Mouse (Mus musculus) gastrocnemius, adult 2 months (tissue): ENCODE data around the gene Tet1. TPM values are rescaled to one million over a fixed set of nuclear protein-coding genes. Genes with fewer than 3 reads are reported as not detected.

Source experiments
- DNase-seq: peaks from one replicate; pipeline ENCODE4 v3.0.0; 2022
- H3K27ac ChIP-seq: fragments of 200-600 bp; 2 replicates; pipeline ENCODE4 v1.8.1; 2022; ENCODE audit warnings: mild to moderate bottlenecking
- H3K4me3 ChIP-seq: fragments of 200-600 bp; 2 replicates; pipeline ENCODE4 v1.8.1; 2022; ENCODE audit warnings: mild to moderate bottlenecking, moderate library complexity
- CTCF ChIP-seq: fragments of 200-600 bp; IDR thresholded peaks from 2 replicates; pipeline ENCODE4 v1.8.1; 2022; ENCODE audit warnings: antibody characterized with exemption, mild to moderate bottlenecking, moderate library complexity
- intact Hi-C: fragments of 180-260 bp; cut with DNase I; formaldehyde crosslinking; loops from one replicate; pipeline ENCODE4 v1.15.1; 2025
- total RNA-seq, 2 experiments: library from RNA; stranded (reverse); gene quantifications; 2 replicates each; pipeline ENCODE4 v1.2.3; 2021

Gene Tet1
- total RNA-seq, 2 experiments from 2014 or later, result 2.1 to 2.7 TPM

DNA sequence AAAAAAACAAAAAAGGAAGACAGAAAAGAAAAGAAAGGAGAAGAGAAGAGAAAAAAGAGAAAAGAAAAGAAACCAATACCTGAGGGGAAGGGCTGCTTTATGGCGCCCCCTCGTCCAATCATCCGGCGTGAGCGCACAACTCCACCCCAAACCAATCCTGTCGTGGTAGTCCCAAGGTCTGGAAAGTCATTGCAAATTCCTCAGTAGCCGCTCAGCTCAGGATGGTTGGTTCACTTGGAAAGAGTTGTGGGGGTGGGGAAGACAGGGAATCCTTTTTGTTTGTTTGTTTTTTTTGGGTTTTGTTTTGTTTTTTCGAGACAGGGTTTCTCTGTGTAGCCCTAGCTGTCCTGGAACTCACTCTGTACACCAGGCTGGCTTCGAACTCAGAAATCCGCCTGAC is 23.3 kb downstream of the Tet1 start:
- no peak overlapping the region for H3K27ac ChIP-seq
- no peak for TF ChIP-seq CTCF
- intact Hi-C loops, result no loop called here

GRCm38 (mm10) chr10:62884517-62884916 is 24.3 kb downstream of the Tet1 start:
- no peak for DNase-seq
- no peak for TF ChIP-seq CTCF
- intact Hi-C loops, result no loop called here
- H3K27ac ChIP-seq, result no peak overlapping the region
- H3K4me3 ChIP-seq, result no peak overlapping the region

More for the DNA sequence above, 23.3 kb downstream of the Tet1 start:
- DNase-seq, result no peak
- peak overlapping the region; percentile 85 for H3K4me3 ChIP-seq

GRCm38 (mm10) chr10:62883933-62884372 is 24.8 kb downstream of the Tet1 start:
- intact Hi-C loops, result no loop called here
- no peak for DNase-seq
- H3K4me3 ChIP-seq, result no peak overlapping the region
- H3K27ac ChIP-seq, result no peak overlapping the region
- no peak for TF ChIP-seq CTCF

GRCm38 (mm10) chr10:62881211-62881610 is 27.6 kb downstream of the Tet1 start:
- intact Hi-C loops, result no loop called here
- no peak for DNase-seq
- H3K4me3 ChIP-seq, result no peak overlapping the region
- peak; percentile 40; the same call in 1 of the 2 replicates for TF ChIP-seq CTCF
- no peak overlapping the region for H3K27ac ChIP-seq

DNA sequence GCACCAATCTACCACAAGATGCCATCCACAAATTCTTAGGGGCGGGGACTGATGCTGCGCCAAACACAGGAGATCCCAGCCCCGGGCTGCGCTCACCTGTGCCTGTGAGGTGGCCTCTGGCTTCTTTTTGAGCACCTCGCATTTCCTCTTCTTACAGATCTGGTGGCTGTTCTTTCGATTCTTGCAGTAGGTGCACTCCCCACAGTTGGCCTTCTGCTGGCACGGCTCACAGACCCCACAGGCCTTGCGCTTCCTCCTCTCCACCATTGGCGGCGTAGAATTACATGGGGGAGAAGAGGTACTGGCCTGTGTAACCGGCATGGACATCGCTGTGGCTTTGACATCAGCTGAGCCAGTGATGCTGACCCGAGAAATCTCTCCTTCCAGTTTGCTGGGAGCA is 30.7 kb downstream of the Tet1 start:
- no peak for TF ChIP-seq CTCF
- intact Hi-C loops, result no loop called here
- no peak overlapping the region for H3K4me3 ChIP-seq
- DNase-seq, result no peak
- H3K27ac ChIP-seq, result no peak overlapping the region

DNA sequence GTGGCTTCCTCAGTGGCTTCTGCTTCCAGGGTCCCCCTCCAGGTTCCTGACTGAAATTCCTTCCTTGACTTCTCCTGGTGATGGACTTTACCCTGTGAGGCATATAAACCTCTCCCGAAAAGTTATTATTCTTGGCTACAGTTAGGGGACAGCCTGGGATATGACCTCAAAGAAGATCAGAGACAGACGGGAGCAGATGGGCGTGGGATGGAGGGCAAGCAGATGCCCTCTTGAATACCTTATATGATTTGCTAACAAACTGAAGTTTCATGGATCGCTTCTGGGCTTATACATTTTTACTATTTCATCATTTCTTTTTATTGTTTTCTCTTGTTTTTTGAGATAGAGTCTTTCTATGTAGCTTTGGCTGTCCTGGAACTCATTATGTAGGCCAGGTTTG is 33.2 kb downstream of the Tet1 start:
- no peak overlapping the region for H3K4me3 ChIP-seq
- no peak overlapping the region for H3K27ac ChIP-seq
- TF ChIP-seq CTCF, result no peak
- DNase-seq, result no peak
- intact Hi-C loops, result no loop called here

- TF ChIP-seq CTCF, result no peak
- H3K4me3 ChIP-seq, result no peak overlapping the region
- intact Hi-C loops, result no loop called here
- no peak overlapping the region for H3K27ac ChIP-seq
- no peak for DNase-seq
These were observed 34.0 kb downstream of the Tet1 start for GRCm38 (mm10) chr10:62874828-62875227.

DNA sequence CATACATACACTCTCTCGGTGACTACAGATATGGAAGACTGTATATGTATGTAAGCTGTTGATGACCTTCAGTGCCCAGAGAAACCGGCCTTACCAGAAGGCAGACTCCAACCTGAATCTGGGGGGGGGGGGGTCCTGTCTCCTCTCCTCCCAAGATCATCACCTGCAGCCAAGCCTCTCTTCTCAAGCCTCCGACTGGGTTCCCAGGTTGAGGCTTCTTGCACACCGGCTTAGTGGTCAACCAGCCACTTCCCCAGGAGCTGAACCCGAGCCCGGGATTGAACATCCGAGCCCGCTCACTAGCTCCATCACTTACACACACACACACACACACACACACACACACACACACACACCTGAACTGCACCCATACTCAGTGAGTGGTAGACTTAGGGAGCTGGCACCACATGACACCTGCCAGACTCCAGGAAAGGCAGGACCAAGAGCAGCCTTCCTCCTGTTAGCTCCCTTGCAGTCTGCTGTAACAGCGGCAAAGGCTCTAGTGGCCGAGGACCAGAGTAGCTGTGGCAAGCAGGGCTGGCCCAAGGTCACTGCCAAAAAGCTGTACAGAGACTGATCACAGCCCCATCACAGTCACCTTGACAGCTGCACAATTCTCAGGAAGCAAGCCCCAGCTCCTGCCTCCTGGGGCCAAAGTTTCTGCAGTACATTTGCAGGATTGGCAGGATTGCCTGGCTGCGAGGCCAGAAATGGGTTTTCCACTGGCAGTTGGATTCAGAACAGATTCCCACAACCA is 42.6 kb downstream of the Tet1 start:
- H3K4me3 ChIP-seq, result peak overlapping the region; percentile 88
- TF ChIP-seq CTCF, result 0 out of 2 replicates have a peak, but pooled peaks have one; percentile 0
- peak; percentile 66 for DNase-seq
- H3K27ac ChIP-seq, result peak overlapping the region; percentile 89
- intact Hi-C loops, result no loop called here

- Histone ChIP-seq H3K4me3 (peak overlapping the region; percentile 88), H3K27ac (peak overlapping the region; percentile 89)
- intact Hi-C loops, result loop anchor here (1.0 kb wide), 1 partner anchor 22 kb away; no protein-coding TSS in a partner anchor
- peak; percentile 75 for DNase-seq
- TF ChIP-seq CTCF, result no peak
These were observed 43.4 kb downstream of the Tet1 start for GRCm38 (mm10) chr10:62865167-62866034.

- H3K4me3 ChIP-seq, result peak overlapping the region; percentile 22; the same call in 1 of the 2 replicates
- TF ChIP-seq CTCF, result no peak
- DNase-seq, result no peak
- no peak overlapping the region; the same call in 1 of the 2 replicates for H3K27ac ChIP-seq
- intact Hi-C loops, result no loop called here
These were observed 45.2 kb downstream of the Tet1 start for GRCm38 (mm10) chr10:62863563-62863962.

- intact Hi-C loops, result no loop called here
- TF ChIP-seq CTCF, result peak; percentile 37; the same call in 1 of the 2 replicates
- H3K4me3 ChIP-seq, result no peak overlapping the region
- H3K27ac ChIP-seq, result no peak overlapping the region
- DNase-seq, result no peak
These were observed 46.4 kb downstream of the Tet1 start for GRCm38 (mm10) chr10:62862435-62862834.

DNA sequence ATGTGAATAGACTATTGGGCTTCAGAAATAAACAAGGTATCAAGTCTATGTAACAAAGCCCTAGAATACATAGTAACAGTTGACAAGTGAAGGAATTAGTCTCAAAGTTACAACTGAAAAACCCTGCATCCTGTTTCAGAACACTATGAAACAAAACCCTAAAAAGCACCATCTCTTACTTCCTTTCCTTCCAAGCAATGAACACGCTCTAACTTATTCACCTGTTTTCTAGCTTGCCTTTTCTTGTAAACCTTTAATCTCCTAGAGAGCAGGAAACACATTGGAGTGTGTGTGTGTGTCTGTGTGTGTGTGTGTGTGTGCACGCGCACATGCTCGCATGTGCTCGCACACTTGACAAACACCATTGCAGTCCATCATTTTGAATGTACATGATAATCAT is 49.8 kb downstream of the Tet1 start:
- no peak for DNase-seq
- no peak overlapping the region for H3K4me3 ChIP-seq
- TF ChIP-seq CTCF, result no peak
- intact Hi-C loops, result no loop called here
- no peak overlapping the region for H3K27ac ChIP-seq

GRCm38 (mm10) chr10:62856690-62857290 is 52.0 kb downstream of the Tet1 start:
- H3K4me3 ChIP-seq, result no peak overlapping the region
- no peak overlapping the region for H3K27ac ChIP-seq
- no peak for TF ChIP-seq CTCF
- no peak for DNase-seq
- intact Hi-C loops, result no loop called here
